13 mouse cellular contexts compared by ENCODE assay signal in the genomic region with DNA sequence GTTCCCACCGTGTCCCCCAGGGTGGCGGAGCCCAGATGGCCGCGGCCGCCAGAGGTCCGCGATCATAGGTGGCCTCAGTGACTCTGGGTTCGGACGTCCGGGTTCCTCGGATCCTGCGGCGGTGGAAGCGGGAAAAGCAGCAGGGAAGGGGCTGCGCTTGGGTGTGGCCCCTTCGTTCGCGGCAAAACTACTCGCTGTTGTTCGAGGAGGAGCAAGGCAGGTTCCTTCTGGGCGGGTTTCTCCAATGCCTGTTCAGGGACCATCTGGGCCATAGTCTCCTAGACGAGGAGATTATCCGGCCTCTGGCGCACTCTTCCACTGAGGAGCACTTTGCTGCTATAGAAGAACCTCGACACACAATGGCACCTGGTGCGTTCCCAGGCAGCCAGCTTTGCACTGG. TPM values are rescaled to one million over a fixed set of nuclear protein-coding genes. Genes with fewer than 3 reads are reported as not detected.
A peak's percentile ranks its signal among the peaks of the same experiment; 100 is the strongest.
DNase-seq lines count a peak whose midpoint lies in the region; ATAC-seq and TF ChIP-seq lines count a peak whose summit lies in the region.
"Had no signal": no experiment of that assay in that cellular context is flagged by ENCODE, and none has a peak within 500 bp of the region (broad histone marks: within the 10 kb centered on the region; RNA-seq: fewer than 3 reads in every experiment).

No protein-coding gene starts in this region.

- no peak overlapping the region for H3K9ac ChIP-seq in heart, embryonic 14.5 days (ENCODE audit: low read length)
- H3K9ac ChIP-seq in ES-Bruce4 (ENCODE audit: low read depth, poor library complexity, severe bottlenecking), result peak overlapping the region; percentile 50
- no peak overlapping the region for H3K9ac ChIP-seq in embryonic facial prominence, embryonic 14.5 days (ENCODE audit: low read depth, low read length)
- no peak overlapping the region for H3K9ac ChIP-seq in limb, embryonic 15.5 days

- no peak for TF ChIP-seq POLR2A in ES-Bruce4 (IDR thresholded peaks at IDR 0.05; ENCODE audit: insufficient read depth, low read length)

- H3K36me3 ChIP-seq in heart, embryonic 14.5 days (ENCODE audit: control insufficient read depth, insufficient read depth, low read length), result no peaks in the 10 kb centered on the region
- H3K36me3 ChIP-seq in ES-Bruce4 (ENCODE audit: control insufficient read depth, insufficient read depth, low read length, poor library complexity, severe bottlenecking), result no peaks in the 10 kb centered on the region
- no peaks in the 10 kb centered on the region for H3K36me3 ChIP-seq in embryonic facial prominence, embryonic 14.5 days (ENCODE audit: control insufficient read depth, insufficient read depth, low read length)
- no peaks in the 10 kb centered on the region for H3K36me3 ChIP-seq in limb, embryonic 15.5 days

- peaks cover 6% of the 10 kb centered on the region in 2 experiments; a peak in 2 of 4 replicates for H3K4me1 ChIP-seq in heart, embryonic 14.5 days (ENCODE audit: control insufficient read depth in 2 of 2, insufficient read depth in 2 of 2, low read length in 2 of 2)
- H3K4me1 ChIP-seq in ES-Bruce4 (ENCODE audit: control insufficient read depth, insufficient read depth, low read length), result peaks cover under 1% of the 10 kb centered on the region
- peaks cover 6% of the 10 kb centered on the region for H3K4me1 ChIP-seq in embryonic facial prominence, embryonic 14.5 days (ENCODE audit: control insufficient read depth, insufficient read depth, low read length)
- peaks cover 18% of the 10 kb centered on the region for H3K4me1 ChIP-seq in limb, embryonic 15.5 days

- no peak for ATAC-seq in heart, embryonic 14.5 days (ENCODE audit: insufficient number of reproducible peaks, insufficient read depth, low FRiP score, low read depth)
- no peak for ATAC-seq in embryonic facial prominence, embryonic 14.5 days (ENCODE audit: low read depth)
- no peak for ATAC-seq in limb, embryonic 15.5 days (ENCODE audit: insufficient number of reproducible peaks, low FRiP score, low TSS enrichment, low read depth)

- WGBS in heart, embryonic 14.5 days, result 1% methylated on average over 26 of the region's 26 CpGs
- WGBS in embryonic facial prominence, embryonic 14.5 days, result 3% methylated on average over 26 of the region's 26 CpGs
- WGBS in limb, embryonic 15.5 days, result under 1% methylated on average over 26 of the region's 26 CpGs

- peaks cover 91% of the 10 kb centered on the region for H3K27me3 ChIP-seq in heart, embryonic 14.5 days (ENCODE audit: control insufficient read depth, insufficient read depth, low read length)
- H3K27me3 ChIP-seq in ES-Bruce4 (ENCODE audit: control insufficient read depth, insufficient read depth, low read length, poor library complexity, severe bottlenecking), result no peaks in the 10 kb centered on the region
- peaks cover 91% of the 10 kb centered on the region for H3K27me3 ChIP-seq in embryonic facial prominence, embryonic 14.5 days (replicated peaks; ENCODE audit: control insufficient read depth, insufficient read depth, low read length)
- peaks cover 89% of the 10 kb centered on the region for H3K27me3 ChIP-seq in limb, embryonic 15.5 days

- H3K27ac ChIP-seq in heart, embryonic 14.5 days (replicated peaks in 1 of 2; ENCODE audit: control insufficient read depth in 1 of 2, insufficient read depth in 1 of 2, low read depth in 2 of 2, low read length in 2 of 2), result no peak overlapping the region
- H3K27ac ChIP-seq in ES-Bruce4 (ENCODE audit: insufficient read depth, low read length), result peak overlapping the region; percentile 37; the same call in 1 of the 2 replicates
- H3K27ac ChIP-seq in embryonic facial prominence, embryonic 14.5 days (replicated peaks; ENCODE audit: low read depth, low read length), result no peak overlapping the region
- no peak overlapping the region for H3K27ac ChIP-seq in limb, embryonic 15.5 days
- H3K27ac ChIP-seq: heart, adult 2 months had no signal

- peak overlapping the region; percentile 7 to 30; a peak in 3 of 4 replicates for H3K4me3 ChIP-seq in heart, embryonic 14.5 days (ENCODE audit: control insufficient read depth in 1 of 2, insufficient read depth in 1 of 2, low read depth in 1 of 2, low read length in 2 of 2)
- peak overlapping the region; percentile 54 for H3K4me3 ChIP-seq in ES-Bruce4 (ENCODE audit: low read depth, low read length)
- peak overlapping the region; percentile 25 for H3K4me3 ChIP-seq in embryonic facial prominence, embryonic 14.5 days (ENCODE audit: low read depth, low read length)
- 0 out of 2 replicates have a peak overlapping the region, but pooled peaks have one; percentile 7 for H3K4me3 ChIP-seq in limb, embryonic 15.5 days
- H3K4me3 ChIP-seq: heart, adult 2 months had no signal

- no peak for DNase-seq in heart, adult 8-10 months (ENCODE audit: low spot score)
- no peak for DNase-seq in embryonic facial prominence, embryonic 14.5 days (ENCODE audit: low spot score)
- DNase-seq in ovary, postnatal 14 days (ENCODE audit: low spot score), result no peak
- no peak for DNase-seq in adrenal gland, postnatal 4 days (ENCODE audit: low spot score in 2 of 2)
- DNase-seq in adrenal gland, adult 18-20 months (ENCODE audit: low spot score in 2 of 2), result no peak
- DNase-seq: adrenal gland, postnatal 25 days; heart, adult 2 months had no signal

- TF ChIP-seq EP300 in ES-Bruce4 (IDR thresholded peaks at IDR 0.05; ENCODE audit: insufficient read depth, low read depth, low read length), result no peak

- no peak for TF ChIP-seq CTCF in ES-Bruce4 (IDR thresholded peaks at IDR 0.05; ENCODE audit: low read depth, low read length)

- peak overlapping the region; percentile 55 for H3K4me2 ChIP-seq in heart, embryonic 14.5 days (ENCODE audit: low read length)
- peak overlapping the region; percentile 42 for H3K4me2 ChIP-seq in embryonic facial prominence, embryonic 14.5 days (ENCODE audit: low read depth, low read length)
- H3K4me2 ChIP-seq in limb, embryonic 15.5 days, result peak overlapping the region; percentile 29

- no peaks in the 10 kb centered on the region for H3K9me3 ChIP-seq in heart, embryonic 14.5 days (ENCODE audit: control insufficient read depth, low read length)
- H3K9me3 ChIP-seq in ES-Bruce4 (replicated peaks; ENCODE audit: control insufficient read depth, insufficient read depth, low read length, poor library complexity, severe bottlenecking), result no peaks in the 10 kb centered on the region
- H3K9me3 ChIP-seq in embryonic facial prominence, embryonic 14.5 days (ENCODE audit: control insufficient read depth, low read length), result no peaks in the 10 kb centered on the region
- H3K9me3 ChIP-seq in limb, embryonic 15.5 days, result no peaks in the 10 kb centered on the region

RNA-seq across cellular contexts. Expression of a gene that starts 47.7 kb away (rescaled TPM):
- 0.66 and 1.0 TPM in 2 replicates for polyA plus RNA-seq in heart, embryonic 14.5 days (2014; fragmentation: Nextera tagmentation; extraction: Ambion mirVana)
- not detected for total RNA-seq in heart, adult 8-10 months (2022)
- 4.6 TPM in 2 replicates for polyA plus RNA-seq in ES-Bruce4 (2011; ENCODE audit: insufficient read depth, insufficient read length, low read depth, missing spikeins)
- not detected in 2 replicates for polyA plus RNA-seq in embryonic facial prominence, embryonic 14.5 days (2014; fragmentation: Nextera tagmentation; extraction: Ambion mirVana)
- 0.22 and 0.55 TPM in 2 replicates for polyA plus RNA-seq in limb, embryonic 15.5 days (2015; fragmentation: Nextera tagmentation; extraction: Ambion mirVana)
- not detected for total RNA-seq in adrenal gland, postnatal 4 days (2021)
- not detected for total RNA-seq in adrenal gland, adult 18-20 months (2021)
- total RNA-seq: adrenal gland, postnatal 25 days; heart, adult 2 months; left cerebral cortex, adult 8-10 months had no signal
- polyA plus RNA-seq: cortical plate, adult 2 months; heart, adult 2 months; neural tube, embryonic 14.5 days had no signal
